Mouse (Mus musculus): ENCODE data around the gene Frmd3. TPM values are rescaled to one million over a fixed set of nuclear protein-coding genes. Genes with fewer than 3 reads are reported as not detected.
"Not testable (repeated sequence)": the region's sequence is repeated elsewhere in the genome, so short reads cannot be mapped to it uniquely, and the experiment has no call there.

The Frmd3 gene
- polyA plus RNA-seq, 1 experiment from 2014 or later = 3.9 TPM

GRCm38 (mm10) chr4:74221780-74222179 lies 208.5 kb downstream of the Frmd3 start:
- not testable (repeated sequence) for ATAC-seq (ENCODE audit: low FRiP score, low read depth); H3K4me2 ChIP-seq (replicated peaks); H3K27me3 ChIP-seq; H3K4me3 ChIP-seq; H3K4me1 ChIP-seq; H3K36me3 ChIP-seq; H3K9me3 ChIP-seq; H3K27ac ChIP-seq; H3K9ac ChIP-seq
- 88% methylated on average over 1 of the region's 1 CpGs for WGBS

DNA sequence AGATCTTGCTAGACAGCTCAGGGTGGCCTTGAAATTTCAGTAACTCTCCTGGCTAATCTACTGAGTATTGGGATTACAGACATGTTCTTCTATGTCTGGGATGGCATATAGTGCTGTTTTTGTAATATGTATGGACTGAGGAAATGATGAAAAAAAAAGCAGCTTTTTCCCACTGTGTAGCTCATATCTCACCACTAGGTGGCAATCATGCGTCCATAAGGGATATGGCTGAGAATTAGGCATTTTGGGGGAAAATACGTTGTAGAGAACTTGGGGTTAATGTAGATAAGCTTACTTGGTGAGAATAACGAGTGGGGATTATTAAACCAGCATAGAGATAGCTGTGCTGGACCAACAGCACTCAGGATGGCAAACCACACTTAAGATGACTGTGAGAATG lies 209.1 kb downstream of the Frmd3 start:
- 41% methylated on average over 3 of the region's 3 CpGs for WGBS
- no peak overlapping the region for H3K4me2 ChIP-seq (replicated peaks)

GRCm38 (mm10) chr4:74224210-74224609 lies 211.0 kb downstream of the Frmd3 start:
- 68% methylated on average over 2 of the region's 2 CpGs for WGBS
- no peaks in the 10 kb centered on the region for H3K9me3 ChIP-seq
- no peaks in the 10 kb centered on the region for H3K27me3 ChIP-seq
- H3K4me1 ChIP-seq = no peaks in the 10 kb centered on the region
- H3K36me3 ChIP-seq = no peaks in the 10 kb centered on the region
- H3K4me3 ChIP-seq = no peak overlapping the region
- 0 out of 2 replicates have a peak, but pooled peaks have one; percentile 35 for ATAC-seq (ENCODE audit: low FRiP score, low read depth)
- no peak overlapping the region for H3K9ac ChIP-seq
- no peak overlapping the region for H3K4me2 ChIP-seq (replicated peaks)
- H3K27ac ChIP-seq = no peak overlapping the region

More for the DNA sequence above, 209.1 kb downstream of the Frmd3 start:
- Histone ChIP-seq H3K4me3 (no peak overlapping the region), H3K27me3 (no peaks in the 10 kb centered on the region), H3K9ac (no peak overlapping the region), H3K9me3 (no peaks in the 10 kb centered on the region), H3K36me3 (no peaks in the 10 kb centered on the region), H3K27ac (no peak overlapping the region), H3K4me1 (no peaks in the 10 kb centered on the region)
- no peak for ATAC-seq (ENCODE audit: low FRiP score, low read depth)

GRCm38 (mm10) chr4:74230994-74231393 lies 217.8 kb downstream of the Frmd3 start:
- H3K4me2 ChIP-seq (replicated peaks) = no peak overlapping the region
- 75% methylated on average over 4 of the region's 4 CpGs for WGBS
- H3K4me3 ChIP-seq = no peak overlapping the region
- H3K4me1 ChIP-seq = no peaks in the 10 kb centered on the region
- no peaks in the 10 kb centered on the region for H3K9me3 ChIP-seq
- H3K36me3 ChIP-seq = no peaks in the 10 kb centered on the region
- H3K27ac ChIP-seq = no peak overlapping the region
- H3K27me3 ChIP-seq = no peaks in the 10 kb centered on the region
- ATAC-seq (ENCODE audit: low FRiP score, low read depth) = no peak
- H3K9ac ChIP-seq = no peak overlapping the region

GRCm38 (mm10) chr4:74231405-74231804 lies 218.2 kb downstream of the Frmd3 start:
- H3K27ac ChIP-seq = no peak overlapping the region
- H3K9me3 ChIP-seq = no peaks in the 10 kb centered on the region
- no peak overlapping the region for H3K9ac ChIP-seq
- H3K4me2 ChIP-seq (replicated peaks) = no peak overlapping the region
- WGBS = 60% methylated on average over 5 of the region's 5 CpGs
- H3K4me3 ChIP-seq = no peak overlapping the region
- no peaks in the 10 kb centered on the region for H3K36me3 ChIP-seq
- H3K27me3 ChIP-seq = no peaks in the 10 kb centered on the region
- H3K4me1 ChIP-seq = no peaks in the 10 kb centered on the region
- 0 out of 2 replicates have a peak, but pooled peaks have one; percentile 37 for ATAC-seq (ENCODE audit: low FRiP score, low read depth)

DNA sequence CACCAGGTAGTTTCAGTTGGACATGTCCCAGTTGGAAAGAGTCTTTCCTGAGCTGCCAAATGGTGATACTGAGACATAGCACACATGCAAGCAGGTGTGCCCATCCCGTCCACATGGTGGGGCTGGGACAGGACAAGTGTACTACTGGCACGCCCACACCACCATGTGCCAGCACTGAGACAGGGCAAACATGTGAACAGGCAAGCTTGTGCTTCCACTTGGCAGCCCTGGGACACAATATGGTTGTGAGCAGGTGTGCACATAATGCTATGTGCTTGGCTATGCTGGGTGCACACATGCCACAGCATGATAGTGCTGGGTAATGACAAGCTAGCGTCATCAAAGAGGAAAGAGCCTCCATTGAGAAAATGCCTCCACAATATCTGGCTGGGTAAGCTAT lies 220.3 kb downstream of the Frmd3 start:
- WGBS = 86% methylated on average over 3 of the region's 3 CpGs
- Histone ChIP-seq H3K4me2 (replicated peaks) (no peak overlapping the region), H3K36me3 (no peaks in the 10 kb centered on the region), H3K27ac (no peak overlapping the region), H3K4me3 (no peak overlapping the region), H3K9me3 (no peaks in the 10 kb centered on the region), H3K4me1 (no peaks in the 10 kb centered on the region), H3K27me3 (no peaks in the 10 kb centered on the region), H3K9ac (no peak overlapping the region)
- ATAC-seq (ENCODE audit: low FRiP score, low read depth) = 0 out of 2 replicates have a peak, but pooled peaks have one; percentile 5

- Histone ChIP-seq H3K36me3 (no peaks in the 10 kb centered on the region), H3K27me3 (no peaks in the 10 kb centered on the region), H3K4me3 (no peak within 1 kb of the TSS), H3K27ac (no peak within 1 kb of the TSS), H3K9ac (no peak within 1 kb of the TSS), H3K9me3 (no peaks in the 10 kb centered on the region), H3K4me1 (no peaks in the 10 kb centered on the region), H3K4me2 (replicated peaks) (no peak within 1 kb of the TSS)
- no peak for ATAC-seq (ENCODE audit: low FRiP score, low read depth)
- 82% methylated on average over 1 of the region's 1 CpGs for WGBS
Observed at GRCm38 (mm10) chr4:74242176-74242575, 228.9 kb downstream of the Frmd3 start, which contains the start of gene Kdm4c. Gene Kdm4c (plus strand): TSS chr4:74242497.

Other genes starting within 250 kb of the Frmd3 start
- 1.1 and 1.4 TPM in 2 replicates for gene Rasef, start 222.4 kb upstream of the Frmd3 start, polyA plus RNA-seq (2015; fragmentation: Nextera tagmentation; extraction: Ambion mirVana)
- not detected in 2 replicates for gene Gm11758, start 137.2 kb upstream of the Frmd3 start, polyA plus RNA-seq (2015; fragmentation: Nextera tagmentation; extraction: Ambion mirVana)
- gene Gm11757, start 122.3 kb upstream of the Frmd3 start, polyA plus RNA-seq (2015; fragmentation: Nextera tagmentation; extraction: Ambion mirVana) = not detected in 2 replicates
- gene Gm13871, start 107.5 kb upstream of the Frmd3 start, polyA plus RNA-seq (2015; fragmentation: Nextera tagmentation; extraction: Ambion mirVana) = not detected in 2 replicates
- 0.24 and 0.29 TPM in 2 replicates for gene Gm11756, start 92.7 kb upstream of the Frmd3 start, polyA plus RNA-seq (2015; fragmentation: Nextera tagmentation; extraction: Ambion mirVana)
- gene 2310002L09Rik, start 62.6 kb upstream of the Frmd3 start, polyA plus RNA-seq (2015; fragmentation: Nextera tagmentation; extraction: Ambion mirVana) = 7.5 and 9.4 TPM in 2 replicates
- 15.0 and 15.9 TPM in 2 replicates for gene Kdm4c, start 229.1 kb downstream of the Frmd3 start, polyA plus RNA-seq (2015; fragmentation: Nextera tagmentation; extraction: Ambion mirVana)

All from limb, embryonic 13.5 days (tissue).